Mouse (Mus musculus): ENCODE measurements around the gene N4bp2l2.

GRCm38 (mm10) chr5:150606131-150606530 lies 59.9 kb downstream of the N4bp2l2 start:
- no peak for TF ChIP-seq POLR2A (IDR thresholded peaks at IDR 0.05; ENCODE audit: extremely low read depth, insufficient read depth, low read length)
- TF ChIP-seq CTCF (IDR thresholded peaks at IDR 0.05; ENCODE audit: extremely low read depth, insufficient read depth, low read length), result no peak
